Mouse (Mus musculus): ENCODE measurements at regions not wholly inside any gene's neighbourhood (a gene's known extent, or its start where the extent isn't known, plus 50 kb on each side); places are given as distances from the start of the nearest gene placed in this dataset.

DNA sequence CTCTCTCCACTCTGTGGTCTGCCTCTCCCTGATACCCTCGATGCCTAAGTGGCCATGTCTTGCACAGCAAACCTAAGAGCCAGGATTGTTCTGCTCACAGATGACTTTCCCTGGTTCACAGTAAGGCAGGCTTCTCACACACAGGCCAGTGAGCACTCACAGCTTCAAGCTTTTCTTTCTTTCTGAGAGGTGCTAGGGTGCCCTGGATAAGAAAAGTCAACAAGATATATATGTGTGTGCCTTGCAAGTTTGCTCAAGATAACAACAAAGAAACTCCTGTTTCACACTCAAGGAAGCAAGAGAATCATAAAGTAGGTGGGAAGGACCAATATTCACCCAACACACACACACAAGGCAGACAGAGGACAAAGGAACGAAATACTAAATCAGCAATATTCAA, 60.9 kb upstream of the Actbl2 start:
- TF ChIP-seq GATA1 (IDR thresholded peaks at IDR 0.05; ENCODE audit: borderline replicate concordance, low read length) (no peak), CTCF (IDR thresholded peaks at IDR 0.05; ENCODE audit: low read depth, low read length) (no peak), GATA2 (IDR thresholded peaks at IDR 0.05; ENCODE audit: borderline replicate concordance, low read depth, low read length) (no peak), POLR2AphosphoS5 (IDR thresholded peaks at IDR 0.05; ENCODE audit: insufficient replicate concordance, low read depth, low read length) (no peak), TAL1 (conservative IDR thresholded peaks at IDR 0.05; ENCODE audit: low read depth, low read length) (no peak)

Data from G1E (cell line).